ENCODE assay signal across 18 mouse cellular contexts in the genomic region with DNA sequence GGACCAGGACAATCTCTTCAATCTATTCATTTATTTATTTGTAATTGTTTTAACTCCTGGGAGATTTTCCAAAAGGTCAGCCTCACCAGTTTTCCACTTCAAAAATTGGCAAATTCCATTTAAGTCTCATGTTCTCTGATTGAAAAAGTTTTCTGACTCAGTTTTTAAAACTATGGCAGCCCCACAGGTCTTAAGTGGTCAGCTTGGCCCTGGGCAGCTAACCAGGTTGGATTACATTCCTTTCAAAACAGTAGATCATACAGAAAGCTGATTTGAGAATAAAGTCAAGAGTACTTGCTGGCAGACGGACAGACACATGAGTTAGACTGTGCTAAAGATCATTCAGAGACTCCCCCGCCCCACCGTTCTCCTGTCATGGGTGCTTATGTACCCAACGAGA.
"Had no signal": no experiment of that assay in that cellular context is flagged by ENCODE, and none has a peak within 500 bp of the region (broad histone marks: within the 10 kb centered on the region; RNA-seq: fewer than 3 reads in every experiment).

No protein-coding gene starts in this region.

- H3K9ac ChIP-seq: liver, embryonic 13.5 days; midbrain, embryonic 12.5 days; midbrain, embryonic 15.5 days; neural tube, embryonic 12.5 days; neural tube, embryonic 15.5 days had no signal

- H3K36me3 ChIP-seq: liver, embryonic 13.5 days; midbrain, embryonic 12.5 days; midbrain, embryonic 15.5 days; neural tube, embryonic 12.5 days; neural tube, embryonic 15.5 days had no signal

- ATAC-seq: intestine, embryonic 16.5 days; midbrain, embryonic 15.5 days had no signal

- H3K4me2 ChIP-seq: liver, embryonic 13.5 days; midbrain, embryonic 12.5 days; midbrain, embryonic 15.5 days; neural tube, embryonic 12.5 days; neural tube, embryonic 15.5 days had no signal

- H3K27me3 ChIP-seq: liver, embryonic 13.5 days; midbrain, embryonic 12.5 days; midbrain, embryonic 15.5 days; neural tube, embryonic 12.5 days; neural tube, embryonic 15.5 days had no signal

- H3K27ac ChIP-seq: liver, embryonic 13.5 days; macrophage; midbrain, embryonic 12.5 days; midbrain, embryonic 15.5 days; neural tube, embryonic 12.5 days; neural tube, embryonic 15.5 days had no signal

- DNase-seq: kidney, adult 18-20 months; kidney, adult 9 months; kidney, postnatal 14 days; kidney, postnatal 4 days; layer of hippocampus, postnatal 36 days; liver, embryonic 13.5 days; right cerebral cortex, adult 18-20 months; right cerebral cortex, postnatal 25 days; spleen, adult 18-20 months; thymus, adult 18-20 months; thymus, postnatal 36 days had no signal

- H3K4me3 ChIP-seq: left cerebral cortex, adult 2 months; liver, embryonic 13.5 days; midbrain, embryonic 12.5 days; midbrain, embryonic 15.5 days; neural tube, embryonic 12.5 days; neural tube, embryonic 15.5 days had no signal

- H3K9me3 ChIP-seq: liver, embryonic 13.5 days; midbrain, embryonic 12.5 days; midbrain, embryonic 15.5 days; neural tube, embryonic 12.5 days; neural tube, embryonic 15.5 days had no signal

- H3K4me1 ChIP-seq: liver, embryonic 13.5 days; midbrain, embryonic 12.5 days; midbrain, embryonic 15.5 days; neural tube, embryonic 12.5 days; neural tube, embryonic 15.5 days had no signal
